Mouse (Mus musculus): Measurements from ENCODE around the gene 2410004P03Rik.

Gene 2410004P03Rik
- long read RNA-seq, experiment 1 = 0 reads
- long read RNA-seq, experiment 2 = 0 reads

DNA sequence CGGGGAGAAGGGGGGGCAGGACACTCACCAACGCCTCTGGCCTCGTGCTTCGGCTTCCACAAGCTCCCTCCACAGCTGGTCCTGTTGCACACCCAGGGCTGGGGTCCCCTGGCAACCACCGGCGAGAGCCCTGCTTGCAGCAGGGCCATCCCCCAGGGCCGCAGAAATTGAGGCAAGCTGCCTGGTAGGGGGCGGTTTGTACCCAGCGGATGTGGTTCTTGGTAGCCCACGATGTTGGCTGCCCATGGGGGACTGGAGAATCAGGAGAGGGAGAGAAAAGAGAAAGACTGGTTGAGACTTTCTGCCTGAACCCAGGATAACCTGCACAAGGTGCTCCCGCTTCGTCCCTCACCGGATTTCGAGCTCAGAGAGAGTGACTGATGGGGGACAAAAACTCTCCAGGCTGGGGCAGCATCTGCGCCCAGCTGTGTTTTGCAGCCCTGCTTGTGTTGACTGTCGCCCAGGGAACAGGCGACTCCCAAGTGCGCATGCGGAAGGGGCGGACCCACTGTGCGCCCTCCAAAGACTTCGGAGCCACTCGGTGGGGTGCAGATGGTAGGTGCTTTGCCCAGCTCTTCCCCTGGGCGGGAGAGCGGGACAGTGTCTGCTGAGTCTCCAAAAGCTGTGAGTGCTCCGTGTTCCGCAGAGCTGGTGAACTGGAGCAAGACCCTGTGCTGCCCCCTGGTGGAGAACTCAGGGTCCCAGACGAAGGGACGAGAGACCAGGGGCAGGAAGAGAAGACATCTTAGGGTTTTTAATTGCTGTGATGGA, at the start of gene 2410004P03Rik:
TSS of gene 2410004P03Rik (minus strand) at position 628 of the 771 bp plus-strand sequence.
- intact Hi-C loops (cut with DNase I) = loop anchor here (2.0 to 10.0 kb wide), 2 partner anchors 202 to 296 kb away; no protein-coding TSS in a partner anchor

GRCm38 (mm10) chr12:17061183-17061722, 49.7 kb upstream of the 2410004P03Rik start:
- intact Hi-C loops (cut with DNase I) = no loop called here

- intact Hi-C loops (cut with DNase I) = no loop called here
Measured at GRCm38 (mm10) chr12:17058490-17058889, 47.0 kb upstream of the 2410004P03Rik start.

- intact Hi-C loops (cut with DNase I) = no loop called here
Measured at GRCm38 (mm10) chr12:17057110-17057509, 45.6 kb upstream of the 2410004P03Rik start.

DNA sequence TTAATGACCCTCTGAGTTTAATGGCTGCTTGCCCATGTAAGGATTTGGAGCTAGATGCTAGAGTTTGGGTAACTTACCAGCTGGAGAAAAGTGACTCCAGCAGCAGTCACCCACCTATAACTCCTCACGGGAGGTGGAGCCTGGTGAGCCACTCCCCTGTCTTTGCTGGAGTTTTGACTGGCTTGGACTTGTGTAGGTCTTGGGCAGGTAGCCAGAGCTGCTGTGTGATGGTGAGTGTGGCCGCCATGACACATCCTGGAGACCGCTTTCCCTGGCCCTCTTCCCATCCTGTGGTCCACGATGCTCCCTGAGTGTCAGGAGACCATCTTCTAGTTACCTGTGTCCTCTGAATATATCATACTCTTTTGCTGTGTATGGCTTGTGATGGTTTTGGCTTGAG, 44.2 kb upstream of the 2410004P03Rik start:
- intact Hi-C loops (cut with DNase I) = no loop called here

- intact Hi-C loops (cut with DNase I) = no loop called here
Measured at GRCm38 (mm10) chr12:17054691-17055090, 43.2 kb upstream of the 2410004P03Rik start.

DNA sequence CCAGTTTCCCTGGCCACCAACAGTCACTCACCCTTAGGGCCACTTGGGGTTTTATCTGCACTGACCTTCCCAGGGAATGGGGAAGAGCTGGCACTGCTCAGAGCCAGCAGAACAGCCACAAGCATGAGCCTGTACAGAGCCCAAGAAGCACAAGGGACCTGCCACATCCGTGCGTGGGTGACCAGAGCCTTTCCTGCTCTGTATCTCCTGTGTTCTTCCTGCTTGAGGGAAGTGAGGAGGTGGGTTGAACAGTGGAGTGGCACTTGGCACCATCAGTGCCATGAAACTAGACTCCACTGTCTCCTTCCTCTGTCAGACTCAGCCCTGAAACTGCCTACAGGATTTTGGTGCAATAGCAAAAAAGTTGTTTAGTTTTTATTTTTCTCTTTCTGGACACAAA, 41.1 kb upstream of the 2410004P03Rik start:
- intact Hi-C loops (cut with DNase I) = no loop called here

DNA sequence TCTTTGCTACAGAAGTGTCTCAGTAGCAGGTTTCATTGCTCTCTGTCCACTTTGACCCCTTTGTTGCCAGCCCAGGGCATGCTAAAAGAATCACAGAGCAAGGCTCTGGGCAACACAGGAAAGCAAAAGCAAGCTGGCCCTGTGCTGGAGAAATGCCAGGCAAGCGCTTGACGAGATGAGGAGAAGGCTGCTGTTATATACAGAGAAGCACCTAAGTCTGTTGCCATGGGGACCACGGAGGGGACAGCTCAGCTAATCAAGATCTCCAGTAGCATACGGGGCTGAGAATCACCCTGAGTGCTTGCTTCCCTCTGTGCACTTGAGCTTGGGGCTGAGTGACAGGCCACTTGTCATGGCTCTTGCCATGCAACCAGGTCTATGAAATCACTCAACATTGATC, 39.5 kb upstream of the 2410004P03Rik start:
- intact Hi-C loops (cut with DNase I) = no loop called here

DNA sequence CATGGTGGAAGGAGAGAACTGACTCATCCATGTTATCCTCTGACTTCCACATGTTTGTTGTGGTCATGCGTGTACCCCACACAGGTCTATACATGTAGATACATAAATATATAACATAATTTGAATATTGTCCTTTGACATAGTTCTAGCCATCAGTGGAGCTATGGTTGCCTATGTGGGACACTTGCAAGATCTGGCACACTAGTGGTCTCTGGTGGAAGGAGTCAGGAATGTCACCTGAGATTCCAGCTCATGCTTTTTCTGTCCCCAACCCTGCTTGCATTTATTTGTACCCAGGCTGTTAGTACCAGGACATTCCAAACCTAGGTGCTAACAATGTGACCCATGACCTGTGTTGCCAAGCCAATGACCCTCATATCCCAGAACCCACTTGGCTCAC, 38.3 kb upstream of the 2410004P03Rik start:
- intact Hi-C loops (cut with DNase I) = no loop called here

- intact Hi-C loops (cut with DNase I) = no loop called here
Measured at GRCm38 (mm10) chr12:17048979-17049612, 37.6 kb upstream of the 2410004P03Rik start.

DNA sequence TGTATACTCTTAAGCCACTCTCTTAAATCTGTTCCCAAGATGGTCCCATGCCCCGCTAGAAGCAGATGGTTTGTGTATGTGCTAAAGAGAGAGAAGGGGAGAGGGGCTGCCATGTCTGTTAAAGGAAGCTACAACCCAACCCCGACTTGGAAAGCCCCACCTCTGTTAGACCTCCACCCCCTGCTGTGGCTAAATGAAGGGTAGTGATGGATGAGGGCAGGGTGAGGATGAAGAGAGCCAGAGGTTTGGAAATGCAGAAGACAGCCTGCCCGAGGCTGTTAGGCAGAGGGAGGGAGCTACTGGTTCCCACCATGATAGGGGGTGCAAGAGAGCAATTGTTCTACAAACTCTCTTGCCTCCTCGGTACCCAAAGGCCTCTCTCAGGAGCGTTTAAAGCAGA, 31.8 kb upstream of the 2410004P03Rik start:
- intact Hi-C loops (cut with DNase I) = no loop called here

DNA sequence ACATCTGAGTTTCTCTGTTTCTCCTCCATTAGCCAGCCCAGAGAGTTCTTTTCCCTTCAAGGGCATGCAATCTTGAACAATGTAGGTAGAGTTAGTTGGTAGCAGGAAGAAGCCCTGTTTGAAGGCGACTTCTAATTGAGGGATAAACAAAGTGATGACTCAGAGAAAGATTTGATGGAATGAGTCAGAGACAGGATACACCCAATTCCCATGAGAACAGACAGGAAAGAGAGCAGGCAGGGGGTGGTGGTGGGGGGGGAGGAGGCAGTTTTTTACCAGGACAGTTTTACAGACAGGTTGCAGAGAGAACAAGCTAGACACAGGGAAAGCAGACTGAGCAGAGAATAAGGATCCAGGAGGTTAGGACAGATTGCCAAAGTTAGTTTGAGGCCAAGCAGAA, 29.0 kb upstream of the 2410004P03Rik start:
- intact Hi-C loops (cut with DNase I) = no loop called here

DNA sequence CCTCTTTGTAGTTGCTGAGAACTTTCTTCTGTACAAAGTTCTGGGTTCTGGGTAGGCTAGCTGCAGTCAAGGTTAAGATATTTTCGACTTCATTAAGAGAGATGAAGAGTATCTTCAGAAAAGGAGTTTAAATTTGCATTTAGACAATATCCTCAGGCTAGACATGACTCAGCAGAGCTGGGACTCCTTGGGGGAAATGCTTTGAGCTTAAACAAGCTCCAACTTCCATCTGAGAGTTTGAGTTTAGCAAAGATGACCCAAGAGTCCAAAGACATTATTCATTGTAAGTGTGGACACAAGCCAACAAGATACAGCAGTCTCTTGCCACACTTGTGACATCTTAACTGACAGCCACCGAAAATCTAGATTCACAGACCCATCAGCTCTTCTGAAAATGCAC, 27.9 kb upstream of the 2410004P03Rik start:
- intact Hi-C loops (cut with DNase I) = no loop called here

DNA sequence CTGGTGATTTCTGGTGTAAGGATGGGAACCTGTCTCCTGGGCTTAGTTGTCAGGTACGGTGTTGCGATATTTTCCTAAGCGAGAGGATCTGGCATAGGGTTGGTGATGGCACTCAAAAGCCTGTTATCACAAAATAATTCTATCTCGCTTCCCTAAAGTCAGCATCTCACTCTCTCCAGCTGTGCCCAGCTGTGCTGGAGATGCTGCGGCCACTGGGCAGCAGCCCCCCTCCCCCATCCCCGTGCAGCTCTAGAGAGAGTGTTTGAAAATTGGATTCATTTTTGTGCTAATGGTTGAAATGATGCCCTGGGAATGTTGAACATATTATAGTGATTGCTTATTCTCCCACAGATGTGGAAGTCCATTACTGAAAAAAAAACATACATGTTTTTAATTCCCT, 26.7 kb upstream of the 2410004P03Rik start:
- intact Hi-C loops (cut with DNase I) = no loop called here

DNA sequence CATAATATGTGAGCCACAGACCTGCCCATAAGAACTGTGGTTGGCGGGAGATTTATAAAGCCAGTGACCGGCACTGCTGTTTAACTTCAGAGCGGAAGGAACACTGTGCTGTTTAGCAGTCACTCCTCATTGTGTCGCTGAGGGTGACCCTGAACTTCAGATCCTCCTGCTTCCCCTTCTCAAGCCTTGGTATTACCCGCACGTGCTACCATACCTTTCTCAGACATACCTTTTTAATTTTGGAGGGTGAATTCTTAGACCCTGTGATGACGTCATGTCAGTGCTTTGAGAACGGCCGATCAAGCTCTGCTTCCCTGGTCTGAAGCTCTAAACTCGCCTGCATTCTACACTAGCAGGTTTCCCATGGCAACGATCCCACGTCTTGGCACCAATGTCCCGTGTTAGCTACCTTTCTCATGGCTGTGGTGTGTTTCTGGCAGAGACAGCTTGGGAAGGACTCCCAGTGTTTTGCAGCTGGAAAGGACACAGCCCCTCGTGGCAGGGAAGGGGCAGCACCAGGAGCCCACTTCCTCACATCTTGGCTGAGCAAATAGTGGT, 25.6 kb upstream of the 2410004P03Rik start:
- intact Hi-C loops (cut with DNase I) = no loop called here

GRCm38 (mm10) chr12:17036532-17036931, 25.0 kb upstream of the 2410004P03Rik start:
- intact Hi-C loops (cut with DNase I) = no loop called here

DNA sequence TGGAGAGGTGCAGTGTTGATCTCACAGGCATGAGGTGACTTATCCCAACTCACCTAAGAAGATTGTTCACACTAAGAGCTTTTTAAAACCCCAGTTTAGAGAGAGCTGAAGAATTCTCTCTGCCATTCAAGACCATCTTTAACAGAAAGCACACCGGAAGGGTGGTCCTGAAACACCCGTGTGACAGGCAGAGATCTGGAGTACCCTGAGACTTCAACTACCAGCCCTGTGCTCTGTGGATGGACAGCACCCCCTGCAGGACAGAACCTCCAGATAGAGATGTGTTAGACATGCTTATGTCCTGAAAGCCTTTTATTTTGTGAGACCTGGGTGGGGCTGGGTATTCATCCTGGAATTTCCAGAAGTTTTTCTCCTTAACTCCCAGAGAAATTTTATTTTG, 23.6 kb upstream of the 2410004P03Rik start:
- intact Hi-C loops (cut with DNase I) = no loop called here

DNA sequence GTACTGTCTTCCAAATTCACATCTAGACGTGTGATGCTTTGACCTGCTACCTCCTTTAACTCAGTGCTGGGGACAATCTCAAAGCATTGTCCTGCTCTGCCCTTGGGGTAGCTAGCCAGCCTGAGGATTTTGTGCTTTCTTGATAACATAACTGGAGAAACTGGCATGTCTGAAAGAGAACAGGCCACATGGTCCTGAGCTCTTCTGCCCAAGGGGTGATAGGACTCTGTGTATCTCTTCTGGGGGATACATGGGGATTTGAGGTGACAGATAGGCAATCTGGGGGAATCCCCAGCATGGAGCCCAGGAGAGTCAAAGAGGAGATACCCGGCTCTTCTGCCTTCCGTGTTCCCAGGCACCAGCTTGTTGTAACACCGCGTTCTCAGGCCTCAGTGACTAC, 23.1 kb upstream of the 2410004P03Rik start:
- intact Hi-C loops (cut with DNase I) = loop anchor here (5.0 kb wide), 2 partner anchors 143 to 223 kb away; partner anchors contain the start of gene Kcnf1

GRCm38 (mm10) chr12:17033464-17033841, 21.9 kb upstream of the 2410004P03Rik start:
- intact Hi-C loops (cut with DNase I) = loop anchor here (5.0 kb wide), 2 partner anchors 144 to 224 kb away; partner anchors contain the start of gene Kcnf1

DNA sequence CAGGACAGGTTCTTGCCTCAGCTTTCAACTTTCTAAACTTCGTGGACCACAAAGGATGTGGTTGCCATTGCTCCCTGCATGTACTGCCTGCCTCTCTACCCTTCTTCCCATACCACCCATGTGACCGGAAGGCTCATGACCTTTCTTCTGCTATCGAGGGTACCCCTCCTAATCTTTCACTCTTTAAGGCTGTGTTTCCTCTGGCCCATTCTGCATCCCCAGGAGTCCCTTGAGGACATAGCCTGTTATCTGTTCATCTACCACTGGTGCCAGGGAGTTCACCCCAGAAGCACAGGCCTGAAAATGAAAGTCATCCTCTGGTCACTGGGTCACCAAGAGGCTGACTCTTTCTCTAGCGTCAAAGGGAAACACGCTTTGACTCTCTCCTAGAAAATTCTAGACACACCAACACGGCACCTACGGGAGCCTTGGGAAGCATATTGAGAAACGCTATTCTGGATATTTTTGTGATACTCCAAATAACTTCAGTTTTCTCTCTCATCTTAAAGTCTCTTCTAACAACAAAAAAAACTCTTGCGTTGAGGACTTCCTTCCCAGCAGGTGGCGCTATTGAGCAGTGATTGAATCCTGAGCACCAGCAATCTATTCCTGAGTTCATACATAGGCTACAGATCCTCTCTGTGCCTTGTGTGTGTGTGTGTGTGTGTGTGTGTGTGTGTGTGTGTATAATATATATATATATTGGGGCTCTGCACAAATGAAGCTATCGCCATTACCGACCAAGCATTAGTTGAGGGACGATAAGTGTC, 21.4 kb upstream of the 2410004P03Rik start:
- intact Hi-C loops (cut with DNase I) = loop anchor here (5.0 kb wide), 2 partner anchors 144 to 224 kb away; partner anchors contain the start of gene Kcnf1

DNA sequence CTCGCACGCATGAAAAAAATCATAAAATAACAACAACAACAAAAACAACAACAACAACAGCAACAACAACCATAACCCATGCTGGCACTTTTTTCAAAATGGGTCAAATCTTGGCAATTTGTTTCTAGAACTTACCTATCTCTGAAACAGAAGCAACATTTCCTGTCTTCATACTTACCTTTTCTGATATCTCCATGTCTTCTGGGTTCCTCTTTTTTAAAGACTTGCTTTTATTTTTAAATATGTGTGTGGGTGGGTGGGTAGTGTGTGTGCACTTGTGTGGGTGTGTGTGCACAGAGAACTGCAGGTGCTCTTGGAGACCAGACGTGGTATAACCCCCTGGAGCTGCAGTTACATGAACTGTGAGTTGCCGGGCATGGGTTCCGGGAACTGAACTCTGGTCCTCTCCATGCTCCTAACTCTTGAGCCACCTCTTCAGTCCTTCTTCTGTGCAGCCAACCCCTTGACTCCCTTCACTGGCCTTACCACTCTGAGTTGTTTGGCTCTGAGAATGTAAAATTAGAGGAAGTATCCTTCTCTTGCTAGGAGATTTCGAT, 13.1 kb upstream of the 2410004P03Rik start:
- intact Hi-C loops (cut with DNase I) = no loop called here

All from adrenal gland (tissue).